Mouse (Mus musculus): ENCODE results near the gene Map3k3. TPM values are rescaled to one million over a fixed set of nuclear protein-coding genes. Genes with fewer than 3 reads are reported as not detected.
"Not testable (repeated sequence)": the region's sequence is repeated elsewhere in the genome, so short reads cannot be mapped to it uniquely, and the experiment has no call there.

Map3k3 gene
- polyA plus RNA-seq, 1 experiment from 2014 or later, result 13.1 TPM

GRCm38 (mm10) chr11:106199997-106200396, 115.6 kb downstream of the Map3k3 start:
- H3K36me3 ChIP-seq, result peaks cover 67% of the 10 kb centered on the region
- H3K4me2 ChIP-seq; H3K9ac ChIP-seq (replicated peaks); H3K4me3 ChIP-seq (replicated peaks); H3K27me3 ChIP-seq (replicated peaks); H3K4me1 ChIP-seq; H3K9me3 ChIP-seq (replicated peaks); ATAC-seq (ENCODE audit: low FRiP score); H3K27ac ChIP-seq (replicated peaks): not testable (repeated sequence)
- WGBS, result 96% methylated on average over 7 of the region's 7 CpGs

- Histone ChIP-seq H3K4me3 (replicated peaks) (no peak overlapping the region), H3K4me1 (no peaks in the 10 kb centered on the region), H3K27ac (replicated peaks) (no peak overlapping the region), H3K9ac (replicated peaks) (no peak overlapping the region), H3K4me2 (no peak overlapping the region), H3K27me3 (replicated peaks) (no peaks in the 10 kb centered on the region), H3K36me3 (peaks cover 74% of the 10 kb centered on the region), H3K9me3 (replicated peaks) (no peaks in the 10 kb centered on the region)
- 92% methylated on average over 6 of the region's 6 CpGs for WGBS
- no peak for ATAC-seq (ENCODE audit: low FRiP score)
Observed at GRCm38 (mm10) chr11:106200756-106201155, 116.3 kb downstream of the Map3k3 start.

GRCm38 (mm10) chr11:106201337-106202122, 117.1 kb downstream of the Map3k3 start:
- H3K27ac ChIP-seq (replicated peaks), result no peak overlapping the region
- no peaks in the 10 kb centered on the region for H3K4me1 ChIP-seq
- H3K4me2 ChIP-seq, result no peak overlapping the region
- no peak overlapping the region for H3K9ac ChIP-seq (replicated peaks)
- H3K9me3 ChIP-seq (replicated peaks), result no peaks in the 10 kb centered on the region
- H3K36me3 ChIP-seq, result peaks cover 78% of the 10 kb centered on the region
- ATAC-seq (ENCODE audit: low FRiP score), result no peak
- WGBS, result 94% methylated on average over 19 of the region's 19 CpGs
- H3K4me3 ChIP-seq (replicated peaks), result no peak overlapping the region
- no peaks in the 10 kb centered on the region for H3K27me3 ChIP-seq (replicated peaks)

GRCm38 (mm10) chr11:106202123-106202465, 117.7 kb downstream of the Map3k3 start, which contains the start of gene Strada:
Strada (minus strand) TSS chr11:106202168.
- no peaks in the 10 kb centered on the region for H3K9me3 ChIP-seq (replicated peaks)
- no peaks in the 10 kb centered on the region for H3K27me3 ChIP-seq (replicated peaks)
- no peak within 1 kb of the TSS for H3K4me2 ChIP-seq
- WGBS, result 89% methylated on average over 5 of the region's 5 CpGs
- no peak within 1 kb of the TSS for H3K4me3 ChIP-seq (replicated peaks)
- ATAC-seq (ENCODE audit: low FRiP score), result no peak
- no peak within 1 kb of the TSS for H3K27ac ChIP-seq (replicated peaks)
- H3K9ac ChIP-seq (replicated peaks), result no peak within 1 kb of the TSS
- H3K4me1 ChIP-seq, result no peaks in the 10 kb centered on the region
- peaks cover 78% of the 10 kb centered on the region for H3K36me3 ChIP-seq

Other genes with a start within 250 kb of the Map3k3 start
- 41.3 and 42.2 TPM in 2 replicates for gene Cyb561, start 131.3 kb upstream of the Map3k3 start, polyA plus RNA-seq (2015; fragmentation: Nextera tagmentation; extraction: Ambion mirVana)
- gene Ace, start 116.7 kb upstream of the Map3k3 start, polyA plus RNA-seq (2015; fragmentation: Nextera tagmentation; extraction: Ambion mirVana), result 4.1 and 4.2 TPM in 2 replicates
- gene Ace3, start 89.9 kb upstream of the Map3k3 start, polyA plus RNA-seq (2015; fragmentation: Nextera tagmentation; extraction: Ambion mirVana), result not detected in 2 replicates
- 3.6 and 4.2 TPM in 2 replicates for gene Kcnh6, start 76.5 kb upstream of the Map3k3 start, polyA plus RNA-seq (2015; fragmentation: Nextera tagmentation; extraction: Ambion mirVana)
- 131 and 143 TPM in 2 replicates for gene Dcaf7, start 47.7 kb upstream of the Map3k3 start, polyA plus RNA-seq (2015; fragmentation: Nextera tagmentation; extraction: Ambion mirVana)
- 8.0 and 9.5 TPM in 2 replicates for gene Taco1, start 18.6 kb upstream of the Map3k3 start, polyA plus RNA-seq (2015; fragmentation: Nextera tagmentation; extraction: Ambion mirVana)
- gene Gm10840, start 76.2 kb downstream of the Map3k3 start, polyA plus RNA-seq (2015; fragmentation: Nextera tagmentation; extraction: Ambion mirVana), result not detected in 2 replicates
- gene Limd2, start 76.2 kb downstream of the Map3k3 start, polyA plus RNA-seq (2015; fragmentation: Nextera tagmentation; extraction: Ambion mirVana), result 148 and 172 TPM in 2 replicates
- 29.2 and 30.7 TPM in 2 replicates for gene Strada, start 117.6 kb downstream of the Map3k3 start, polyA plus RNA-seq (2015; fragmentation: Nextera tagmentation; extraction: Ambion mirVana)
- gene Ccdc47, start 131.7 kb downstream of the Map3k3 start, polyA plus RNA-seq (2015; fragmentation: Nextera tagmentation; extraction: Ambion mirVana), result 96.2 and 98.3 TPM in 2 replicates
- 75.0 and 77.6 TPM in 2 replicates for gene Ddx42, start 132.3 kb downstream of the Map3k3 start, polyA plus RNA-seq (2015; fragmentation: Nextera tagmentation; extraction: Ambion mirVana)
- 31.1 and 40.6 TPM in 2 replicates for gene Ftsj3, start 171.5 kb downstream of the Map3k3 start, polyA plus RNA-seq (2015; fragmentation: Nextera tagmentation; extraction: Ambion mirVana)
- gene Psmc5, start 171.5 kb downstream of the Map3k3 start, polyA plus RNA-seq (2015; fragmentation: Nextera tagmentation; extraction: Ambion mirVana), result 328 and 329 TPM in 2 replicates
- 14.2 and 29.1 TPM in 2 replicates for gene Smarcd2, start 188.4 kb downstream of the Map3k3 start, polyA plus RNA-seq (2015; fragmentation: Nextera tagmentation; extraction: Ambion mirVana)
- gene Tcam1, start 192.1 kb downstream of the Map3k3 start, polyA plus RNA-seq (2015; fragmentation: Nextera tagmentation; extraction: Ambion mirVana), result 0.15 and 0.29 TPM in 2 replicates
- gene Gh, start 217.3 kb downstream of the Map3k3 start, polyA plus RNA-seq (2015; fragmentation: Nextera tagmentation; extraction: Ambion mirVana), result not detected in 2 replicates
- 0.92 and 3.9 TPM in 2 replicates for gene Cd79b, start 230.1 kb downstream of the Map3k3 start, polyA plus RNA-seq (2015; fragmentation: Nextera tagmentation; extraction: Ambion mirVana)

Data from neural tube, embryonic 15.5 days (tissue).